Mouse (Mus musculus) spleen, postnatal 10 days (tissue): ENCODE measurements around the gene Actl10.

Source experiments
- DNase-seq, 2 experiments: peaks; one replicate each; pipeline ENCODE4 v3.0.0; 2021 to 2022; ENCODE audit warnings: low spot score in 2 of 2

Gene Actl10

GRCm38 (mm10) chr2:154580586-154580985 is 29.0 kb downstream of the Actl10 start:
- DNase-seq = no peak

- no peak for DNase-seq
Measured at GRCm38 (mm10) chr2:154581421-154581820, 29.8 kb downstream of the Actl10 start.

GRCm38 (mm10) chr2:154583906-154584872 is 32.6 kb downstream of the Actl10 start:
- DNase-seq = no peak

- DNase-seq = no peak
Measured at GRCm38 (mm10) chr2:154584931-154585601, 33.5 kb downstream of the Actl10 start.

GRCm38 (mm10) chr2:154586405-154586804 is 34.8 kb downstream of the Actl10 start:
- DNase-seq = peak; percentile 38 to 80

GRCm38 (mm10) chr2:154589051-154589450 is 37.5 kb downstream of the Actl10 start:
- DNase-seq = no peak

- DNase-seq = no peak
Measured at GRCm38 (mm10) chr2:154591239-154591638, 39.7 kb downstream of the Actl10 start.

GRCm38 (mm10) chr2:154593025-154593424 is 41.4 kb downstream of the Actl10 start:
- DNase-seq = peak in 1 of 2 experiments; percentile 53

- no peak for DNase-seq
Measured at GRCm38 (mm10) chr2:154595775-154596174, 44.2 kb downstream of the Actl10 start.

GRCm38 (mm10) chr2:154597399-154597798 is 45.8 kb downstream of the Actl10 start:
- no peak for DNase-seq

- no peak for DNase-seq
Measured at GRCm38 (mm10) chr2:154600586-154600985, 49.0 kb downstream of the Actl10 start.

GRCm38 (mm10) chr2:154601324-154601723 is 49.7 kb downstream of the Actl10 start:
- DNase-seq = no peak
